Mouse (Mus musculus) midbrain, postnatal 0 days (tissue): ENCODE results near the gene Capn8. TPM values are rescaled to one million over a fixed set of nuclear protein-coding genes. Genes with fewer than 3 reads are reported as not detected.
A peak's percentile ranks its signal among the peaks of the same experiment; 100 is the strongest.

Experiments used
- ATAC-seq: fragments of 200-750 bp; cut with Nextera tagmentation; 2 replicates; pipeline ENCODE4 v1.8.0; 2017; ENCODE audit warnings: moderate number of reproducible peaks, mild to moderate bottlenecking, moderate TSS enrichment, moderate library complexity; ENCODE audit not compliant: low FRiP score
- DNase-seq: peaks from one replicate; pipeline ENCODE4 v3.0.0-alpha.2; 2015; ENCODE audit warnings: low spot score
- H3K27ac ChIP-seq: fragments of 300-500 bp; sonication (generic); 2 replicates; pipeline ENCODE4 v1.5.1; 2014; ENCODE audit warnings: low read depth, mild to moderate bottlenecking, low read length, mixed read lengths
- H3K27me3 ChIP-seq: fragments of 300-500 bp; sonication (generic); 2 replicates; pipeline ENCODE4 v1.6.1; 2014; ENCODE audit warnings: low read length, control low read depth, mixed read lengths; ENCODE audit not compliant: insufficient read depth
- H3K36me3 ChIP-seq: fragments of 300-500 bp; sonication (generic); 2 replicates; pipeline ENCODE4 v1.6.1; 2014; ENCODE audit warnings: low read length, control low read depth, mixed read lengths; ENCODE audit not compliant: insufficient read depth
- H3K4me1 ChIP-seq: fragments of 300-500 bp; sonication (generic); 2 replicates; pipeline ENCODE4 v1.6.1; 2014; ENCODE audit warnings: mild to moderate bottlenecking, control low read depth, antibody characterized with exemption, low read length, mixed read lengths; ENCODE audit not compliant: insufficient read depth
- H3K4me2 ChIP-seq: fragments of 300-500 bp; sonication (generic); 2 replicates; pipeline ENCODE4 v1.6.1; 2014; ENCODE audit warnings: low read depth, mild to moderate bottlenecking, low read length, mixed read lengths; ENCODE audit not compliant: poor library complexity, severe bottlenecking
- H3K4me3 ChIP-seq: fragments of 300-500 bp; sonication (generic); 2 replicates; pipeline ENCODE4 v1.5.1; 2014; ENCODE audit warnings: low read depth, mild to moderate bottlenecking, low read length, moderate library complexity
- H3K9ac ChIP-seq: fragments of 300-500 bp; sonication (generic); replicated peaks from 2 replicates; pipeline ENCODE4 v1.6.1; 2014; ENCODE audit warnings: mild to moderate bottlenecking, low read length, moderate library complexity, mixed read lengths; ENCODE audit not compliant: poor library complexity, severe bottlenecking
- H3K9me3 ChIP-seq: fragments of 300-500 bp; sonication (generic); 2 replicates; pipeline ENCODE4 v1.6.1; 2016; ENCODE audit warnings: low read length, control low read depth
- CTCF ChIP-seq: IDR thresholded peaks from 2 replicates; pipeline ENCODE4 v1.5.1; 2016; ENCODE audit warnings: antibody characterized with exemption, mild to moderate bottlenecking
- WGBS: fragments of 180-500 bp; shearing (Covaris S2); extraction: QIAGEN DNeasy Blood & Tissue Kit; methylation state at CpG from one replicate; pipeline ENCODE4 v1.1.7; 2014; 5-methylcytosine and 5-hydroxymethylcytosine counted together
- polyA plus RNA-seq: library from polyadenylated mRNA; unstranded; fragments of >200 nt; fragmentation: Nextera tagmentation; extraction: Ambion mirVana; gene quantifications from 2 replicates; pipeline ENCODE4 v1.2.1, GENCODE M21; 2015
- total RNA-seq: library from RNA; depleted of rRNA; stranded (reverse); fragments of >200 nt; gene quantifications from 2 replicates; pipeline ENCODE4 v1.2.3, GENCODE M21; 2014

Gene Capn8
- total and polyA plus RNA-seq, 2 experiments from 2014 or later = 0.31 TPM; not detected in 1

- peaks cover 7% of the 10 kb centered on the region; the same call in 1 of the 2 replicates for H3K4me1 ChIP-seq
- H3K27me3 ChIP-seq = no peaks in the 10 kb centered on the region
- TF ChIP-seq CTCF = no peak
- DNase-seq (no peak), ATAC-seq (no peak)
- no peaks in the 10 kb centered on the region for H3K36me3 ChIP-seq
- no peak overlapping the region for H3K4me3 ChIP-seq
- H3K27ac ChIP-seq = no peak overlapping the region
- 59% methylated on average over 13 of the region's 13 CpGs for WGBS
- no peak overlapping the region for H3K4me2 ChIP-seq
- H3K9me3 ChIP-seq = no peaks in the 10 kb centered on the region
- H3K9ac ChIP-seq = no peak overlapping the region
These were observed 37.5 kb upstream of the Capn8 start for GRCm38 (mm10) chr1:182527261-182527766.

- DNase-seq (no peak), ATAC-seq (no peak)
- TF ChIP-seq CTCF = no peak
- no peaks in the 10 kb centered on the region for H3K9me3 ChIP-seq
- no peak overlapping the region for H3K9ac ChIP-seq
- no peaks in the 10 kb centered on the region for H3K27me3 ChIP-seq
- peaks cover 7% of the 10 kb centered on the region; the same call in 1 of the 2 replicates for H3K4me1 ChIP-seq
- 13% methylated on average over 19 of the region's 19 CpGs for WGBS
- H3K4me3 ChIP-seq = no peak overlapping the region
- H3K4me2 ChIP-seq = peak overlapping the region; percentile 15; the same call in 1 of the 2 replicates
- no peaks in the 10 kb centered on the region for H3K36me3 ChIP-seq
- H3K27ac ChIP-seq = no peak overlapping the region
These were observed 36.6 kb upstream of the Capn8 start for GRCm38 (mm10) chr1:182527921-182528858.

GRCm38 (mm10) chr1:182533583-182533982 lies 31.2 kb upstream of the Capn8 start:
- Histone ChIP-seq H3K4me3 (no peak overlapping the region), H3K4me1 (peaks cover 1% of the 10 kb centered on the region; the same call in 1 of the 2 replicates), H3K9me3 (no peaks in the 10 kb centered on the region), H3K9ac (no peak overlapping the region), H3K36me3 (no peaks in the 10 kb centered on the region), H3K4me2 (no peak overlapping the region), H3K27me3 (no peaks in the 10 kb centered on the region), H3K27ac (no peak overlapping the region)
- DNase-seq = no peak
- no peak for TF ChIP-seq CTCF
- no peak for ATAC-seq
- WGBS = 80% methylated on average over 3 of the region's 3 CpGs

GRCm38 (mm10) chr1:182535080-182535481 lies 29.7 kb upstream of the Capn8 start:
- H3K36me3 ChIP-seq = no peaks in the 10 kb centered on the region
- DNase-seq (no peak), ATAC-seq (no peak)
- H3K27ac ChIP-seq = no peak overlapping the region
- H3K27me3 ChIP-seq = no peaks in the 10 kb centered on the region
- no peaks in the 10 kb centered on the region for H3K4me1 ChIP-seq
- TF ChIP-seq CTCF = no peak
- H3K4me3 ChIP-seq = no peak overlapping the region
- H3K9ac ChIP-seq = no peak overlapping the region
- 86% methylated on average over 3 of the region's 3 CpGs for WGBS
- H3K9me3 ChIP-seq = no peaks in the 10 kb centered on the region
- H3K4me2 ChIP-seq = no peak overlapping the region

- peak overlapping the region; percentile 57 for H3K27ac ChIP-seq
- H3K36me3 ChIP-seq = no peaks in the 10 kb centered on the region
- DNase-seq (peak; percentile 95), ATAC-seq (peak; percentile 84)
- 18% methylated on average over 9 of the region's 9 CpGs for WGBS
- no peaks in the 10 kb centered on the region for H3K4me1 ChIP-seq
- no peaks in the 10 kb centered on the region for H3K27me3 ChIP-seq
- peak overlapping the region; percentile 29 for H3K4me3 ChIP-seq
- H3K9me3 ChIP-seq = no peaks in the 10 kb centered on the region
- peak overlapping the region; percentile 48 for H3K9ac ChIP-seq
- TF ChIP-seq CTCF = peak; percentile 85
- H3K4me2 ChIP-seq = peak overlapping the region; percentile 51
These were observed 25.5 kb upstream of the Capn8 start for GRCm38 (mm10) chr1:182539023-182539940.
